Comparison of ENCODE assay signal across 23 mouse cellular contexts in the genomic region with DNA sequence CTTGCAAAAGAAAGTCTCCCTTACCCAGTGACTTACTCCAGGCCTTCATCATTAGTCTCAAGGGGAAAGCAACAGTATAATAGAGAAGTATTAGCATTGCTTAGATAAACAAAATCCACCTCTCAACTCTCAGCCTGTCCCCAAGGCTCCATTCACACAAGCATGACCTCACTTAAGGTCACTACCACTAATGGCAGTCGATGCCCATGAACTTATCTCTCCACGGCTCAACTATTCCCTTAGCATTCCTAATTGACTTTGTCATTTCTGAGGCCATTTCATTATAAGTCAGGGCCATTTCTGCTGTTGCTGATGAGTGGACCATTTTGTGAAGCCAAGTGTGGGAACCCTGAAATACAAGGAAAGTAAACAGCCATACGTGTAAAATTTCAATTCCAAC.
"Had no signal": no experiment of that assay in that cellular context is flagged by ENCODE, and none has a peak within 500 bp of the region (broad histone marks: within the 10 kb centered on the region; RNA-seq: fewer than 3 reads in every experiment).

No protein-coding gene starts in this region.

- H3K4me3 ChIP-seq: heart, adult 2 months; heart, embryonic 13.5 days; heart, embryonic 15.5 days; hindbrain, embryonic 13.5 days; hindbrain, embryonic 15.5 days; layer of hippocampus, adult 2 months; left cerebral cortex, adult 2 months; limb, embryonic 10.5 days; limb, embryonic 12.5 days; liver, embryonic 13.5 days had no signal

- DNase-seq: gastrocnemius, postnatal 14 days; gastrocnemius, postnatal 36 days; heart, adult 11 months; heart, adult 2 months; heart, postnatal 14 days; heart, postnatal 36 days; kidney, adult 11 months; kidney, adult 2 months; kidney, adult 9 months; kidney, postnatal 10 days; kidney, postnatal 25 days; kidney, postnatal 4 days; liver; liver, embryonic 13.5 days had no signal

- H3K27ac ChIP-seq: heart, adult 2 months; heart, embryonic 13.5 days; heart, embryonic 15.5 days; hindbrain, embryonic 13.5 days; hindbrain, embryonic 15.5 days; hindbrain, postnatal 0 days; layer of hippocampus, adult 2 months; left cerebral cortex, adult 2 months; limb, embryonic 10.5 days; limb, embryonic 12.5 days; liver, embryonic 13.5 days had no signal

- H3K36me3 ChIP-seq: heart, embryonic 13.5 days; heart, embryonic 15.5 days; hindbrain, embryonic 13.5 days; hindbrain, embryonic 15.5 days; limb, embryonic 10.5 days; limb, embryonic 12.5 days; liver, embryonic 13.5 days had no signal

- H3K4me1 ChIP-seq: heart, embryonic 13.5 days; heart, embryonic 15.5 days; hindbrain, embryonic 13.5 days; hindbrain, embryonic 15.5 days; limb, embryonic 10.5 days; limb, embryonic 12.5 days; liver, embryonic 13.5 days had no signal

- H3K27me3 ChIP-seq: heart, embryonic 13.5 days; heart, embryonic 15.5 days; hindbrain, embryonic 13.5 days; hindbrain, embryonic 15.5 days; limb, embryonic 12.5 days; liver, embryonic 13.5 days had no signal

- H3K9me3 ChIP-seq: heart, embryonic 13.5 days; heart, embryonic 15.5 days; hindbrain, embryonic 13.5 days; hindbrain, embryonic 15.5 days; limb, embryonic 10.5 days; limb, embryonic 12.5 days; liver, embryonic 13.5 days had no signal
